Mouse (Mus musculus) cerebral cortex, adult 2 months (tissue): ENCODE measurements around the gene Vmn1r44.

Experiments
- WGBS: fragments of 180-500 bp; shearing (Covaris S2); methylation state at CpG from one replicate; pipeline ENCODE4 v1.1.7; 2018; 5-methylcytosine and 5-hydroxymethylcytosine counted together

Vmn1r44 gene

DNA sequence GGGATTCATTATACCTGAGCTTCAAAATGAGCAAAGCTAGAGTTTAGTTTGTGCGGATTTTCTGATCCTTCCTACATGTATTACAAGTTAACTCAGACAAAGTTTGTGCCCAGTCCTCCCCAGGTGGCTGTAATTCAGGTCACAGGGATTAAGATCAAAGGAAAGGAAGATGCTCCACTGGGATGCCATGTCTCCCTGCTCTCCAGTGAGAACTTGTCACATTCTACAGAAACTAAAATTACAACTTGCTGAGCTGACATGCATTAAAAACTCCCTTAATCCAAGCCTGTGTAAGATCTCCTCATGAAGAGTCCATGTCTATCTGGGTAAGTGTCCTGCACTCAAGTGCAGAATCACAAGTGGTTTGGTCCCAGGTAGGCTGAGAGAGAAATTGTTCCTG lies at the start of gene Vmn1r44:
Gene Vmn1r44 (plus strand): TSS at position 301 of the 400 bp plus-strand sequence.
- WGBS: 74% methylated on average over 1 of the region's 1 CpGs

DNA sequence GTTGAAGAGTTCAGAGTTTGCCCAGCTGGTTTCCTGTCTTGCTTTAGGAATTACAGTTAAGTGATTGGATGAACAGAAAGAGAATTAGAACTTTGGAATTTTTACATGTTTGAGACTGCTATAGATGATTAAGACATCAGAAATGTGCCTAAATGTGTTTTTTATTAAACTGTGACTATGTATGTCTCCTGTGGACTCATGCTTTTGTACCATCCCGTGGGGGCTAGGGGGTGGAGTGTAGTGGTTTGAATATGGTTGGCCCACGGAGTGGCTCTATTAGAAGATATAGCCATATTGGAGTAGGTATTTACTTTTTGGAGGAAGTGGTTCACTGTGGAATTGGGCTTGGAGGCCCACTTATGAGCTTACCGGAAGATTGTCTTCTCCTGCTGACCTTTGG lies 25.9 kb upstream of the Vmn1r44 start:
- 74% methylated on average over 3 of the region's 3 CpGs for WGBS

DNA sequence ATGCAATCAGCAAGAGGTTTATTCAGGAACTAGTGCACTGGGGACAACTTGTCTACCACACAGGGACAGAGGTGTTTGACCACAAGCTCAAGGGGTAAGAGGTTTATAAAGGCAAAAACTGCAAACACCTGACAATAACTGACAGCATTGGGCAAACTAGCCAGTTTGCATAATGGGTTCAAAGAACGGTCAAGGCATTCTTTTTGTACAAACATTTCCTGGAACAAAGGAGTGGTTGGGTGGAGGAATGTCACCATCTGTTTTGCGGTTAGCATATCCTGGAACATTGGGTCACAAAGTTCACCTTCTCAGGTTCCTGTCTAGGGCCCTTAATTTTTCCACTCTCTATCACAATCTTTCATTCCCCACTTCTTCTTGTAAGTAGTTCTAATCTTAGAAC lies 23.6 kb upstream of the Vmn1r44 start:
- 80% methylated on average over 2 of the region's 2 CpGs for WGBS

DNA sequence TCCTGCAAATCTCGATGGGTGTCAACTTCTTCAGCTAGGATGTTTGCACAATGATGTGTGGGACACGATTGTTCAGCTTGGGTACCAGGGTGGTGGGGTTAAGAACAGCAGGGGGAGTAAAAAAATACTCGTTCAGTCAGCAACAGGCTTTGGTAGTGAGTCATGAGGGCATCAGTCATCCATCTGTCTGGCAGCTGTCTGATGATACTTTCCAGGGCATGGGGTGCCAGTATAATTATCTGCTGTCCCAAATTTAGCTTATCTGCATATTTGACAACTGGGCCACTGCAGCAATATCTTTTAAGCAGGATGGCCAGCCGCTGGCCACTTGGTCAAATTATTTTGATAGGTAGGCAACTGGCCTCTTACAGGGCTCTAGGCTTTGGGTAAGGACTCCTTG lies 19.7 kb upstream of the Vmn1r44 start:
- 70% methylated on average over 4 of the region's 4 CpGs for WGBS

DNA sequence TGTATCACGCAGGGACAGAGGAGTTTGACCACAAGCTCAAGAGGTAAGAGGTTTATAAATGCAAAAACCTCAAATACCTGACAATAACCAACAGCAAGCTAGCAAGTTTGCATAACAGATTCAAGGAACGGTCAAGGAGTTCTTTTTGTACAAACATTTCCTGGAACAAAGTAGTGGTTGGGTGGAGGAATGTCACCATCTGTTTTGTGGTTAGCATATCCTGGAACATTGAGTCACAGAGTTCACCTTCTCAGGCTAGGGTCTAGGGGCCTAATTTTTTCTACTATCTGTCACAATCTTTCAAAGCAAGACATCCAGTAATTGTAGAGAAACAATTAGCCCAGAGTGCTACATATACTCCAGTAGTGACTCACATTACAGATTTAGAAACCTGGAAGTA lies 16.2 kb upstream of the Vmn1r44 start:
- WGBS: 93% methylated on average over 2 of the region's 2 CpGs

DNA sequence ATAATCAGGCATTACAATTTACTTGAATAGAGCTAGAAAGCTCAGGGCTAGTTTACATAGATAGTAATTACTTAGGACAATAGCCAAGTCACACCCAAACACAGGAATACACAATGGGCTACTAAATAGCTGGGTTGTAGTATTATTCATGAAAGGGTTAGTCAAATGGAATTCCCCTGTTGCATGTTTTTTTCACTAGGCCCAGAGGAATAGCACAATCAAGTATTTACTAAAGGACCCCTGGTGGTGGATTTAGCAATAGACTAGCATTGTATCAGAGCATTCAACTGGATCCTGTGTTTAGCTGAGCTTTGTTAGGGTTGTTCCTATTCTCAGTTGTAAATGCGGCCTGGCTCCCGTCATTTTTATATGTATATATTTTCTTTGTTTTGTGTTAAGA lies 15.5 kb upstream of the Vmn1r44 start:
- WGBS: 84% methylated on average over 2 of the region's 2 CpGs

DNA sequence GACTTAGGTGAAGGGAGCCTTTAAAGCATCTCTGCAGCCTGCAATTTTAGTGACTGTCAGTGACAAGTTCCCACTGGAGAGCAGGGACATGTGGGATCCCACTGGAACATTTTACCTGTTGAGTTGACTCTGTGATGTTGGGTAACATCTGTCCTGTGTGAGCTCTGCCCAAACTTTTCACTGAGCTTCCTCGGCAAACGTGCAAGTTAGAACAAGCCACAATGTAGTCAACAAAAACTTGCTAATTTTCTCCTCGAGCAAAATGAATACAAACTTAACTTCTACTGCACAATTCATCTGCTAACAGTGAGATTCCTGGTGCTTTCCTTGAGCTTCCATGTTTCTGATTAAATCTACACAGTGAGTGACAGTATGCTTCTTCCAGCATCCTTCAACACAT lies 7.1 kb upstream of the Vmn1r44 start, which contains the start of the genes Vmn1r42 and Vmn1r43:
Gene Vmn1r42 (minus strand): TSS at position 101 of the 400 bp plus-strand sequence.
Gene Vmn1r43 (minus strand): TSS at position 101 of the 400 bp plus-strand sequence.
- 74% methylated on average over 3 of the region's 3 CpGs for WGBS

DNA sequence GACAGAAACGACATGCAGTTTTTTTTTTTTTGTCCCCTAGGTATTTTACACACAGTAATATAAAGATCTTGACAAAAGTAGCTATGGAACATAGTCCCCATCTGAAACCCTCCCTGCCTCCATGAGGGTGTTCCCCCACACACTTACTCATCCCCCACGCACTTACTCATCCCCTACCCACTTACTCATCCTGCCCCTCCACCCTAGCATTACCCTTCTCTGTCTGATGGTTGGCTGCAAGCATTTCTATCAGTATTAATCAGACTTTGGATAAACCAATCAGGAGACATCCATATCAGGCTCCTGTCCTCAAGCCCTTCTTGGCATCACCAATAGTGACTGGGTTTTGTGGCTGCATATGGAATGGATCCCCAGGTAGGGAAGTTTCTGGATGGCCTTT lies 6.5 kb upstream of the Vmn1r44 start:
- WGBS: 57% methylated on average over 2 of the region's 2 CpGs

DNA sequence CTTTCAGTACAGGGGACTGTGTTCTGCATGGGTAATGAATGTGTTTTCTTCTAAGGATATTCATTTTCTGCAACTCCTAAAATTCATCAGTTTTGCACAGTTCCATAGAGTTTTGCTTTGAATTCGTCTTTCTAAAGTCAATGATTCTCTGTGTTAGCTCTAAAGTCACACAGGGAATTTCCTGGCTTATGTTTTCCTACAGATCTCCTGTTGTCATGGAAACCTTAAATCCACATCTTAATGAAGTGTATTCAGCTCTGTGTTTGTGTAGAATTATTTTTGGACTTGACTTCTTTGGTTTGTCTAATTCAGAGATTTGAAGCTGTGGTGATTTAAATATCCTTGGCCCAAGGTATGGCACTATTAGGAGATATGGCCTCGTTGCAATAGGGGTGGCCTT lies 352 bp downstream of the Vmn1r44 start:
- 26% methylated on average over 2 of the region's 2 CpGs for WGBS

DNA sequence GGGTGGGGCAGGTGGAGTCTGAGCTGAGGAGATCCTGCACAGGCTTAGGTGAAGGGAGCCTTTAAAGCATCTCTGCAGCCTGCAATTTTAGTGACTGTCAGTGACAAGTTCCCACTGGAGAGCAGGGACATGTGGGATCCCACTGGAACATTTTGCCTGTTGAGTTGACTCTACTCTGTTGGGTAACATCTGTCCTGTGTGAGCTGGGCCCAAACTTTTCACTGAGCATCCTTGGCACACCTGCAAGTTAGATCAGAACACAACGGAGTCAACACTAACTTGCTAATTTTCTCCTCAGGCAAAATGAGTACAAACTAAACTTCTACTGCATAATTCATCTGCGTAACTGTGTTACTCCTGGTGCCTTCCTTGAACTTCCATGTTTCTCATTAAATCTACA lies 57.0 kb downstream of the Vmn1r44 start, which contains the start of gene Vmn1r45:
Gene Vmn1r45 (minus strand): TSS at position 101 of the 400 bp plus-strand sequence.
- 89% methylated on average over 2 of the region's 2 CpGs for WGBS

DNA sequence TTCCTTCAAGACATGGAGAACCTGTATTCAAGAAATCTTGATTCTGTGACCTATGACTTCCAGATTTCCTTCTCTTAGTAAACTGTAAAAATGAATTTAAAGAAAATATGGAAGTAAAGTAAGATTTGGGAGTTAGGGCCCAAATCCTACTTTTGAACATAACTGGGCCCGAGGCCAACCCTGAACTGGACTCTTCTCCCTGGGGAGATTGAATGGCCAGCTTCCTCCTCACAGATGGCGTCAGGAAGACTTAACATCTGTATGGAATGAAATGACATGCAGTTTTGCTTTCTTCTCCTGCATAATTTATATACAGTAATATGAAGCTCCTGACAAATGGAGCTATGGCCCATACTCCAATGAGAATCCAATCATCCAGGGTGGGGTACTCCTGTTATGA lies 57.5 kb downstream of the Vmn1r44 start:
- WGBS: 80% methylated on average over 2 of the region's 2 CpGs
